Mouse (Mus musculus) G1E (cell line): ENCODE measurements at regions not wholly inside any gene's neighbourhood (a gene's known extent, or its start where the extent isn't known, plus 50 kb on each side); places are given as distances from the start of the nearest gene placed in this dataset.

Experiments used
- CTCF ChIP-seq: IDR thresholded peaks from 2 replicates; pipeline ENCODE4 v1.5.1; 2012; ENCODE audit warnings: low read depth, low read length, inconsistent platforms, mixed read lengths
- GATA1 ChIP-seq: IDR thresholded peaks from 2 replicates; pipeline ENCODE4 v1.6.1; 2012; ENCODE audit warnings: borderline replicate concordance, low read length, inconsistent platforms, mixed read lengths

DNA sequence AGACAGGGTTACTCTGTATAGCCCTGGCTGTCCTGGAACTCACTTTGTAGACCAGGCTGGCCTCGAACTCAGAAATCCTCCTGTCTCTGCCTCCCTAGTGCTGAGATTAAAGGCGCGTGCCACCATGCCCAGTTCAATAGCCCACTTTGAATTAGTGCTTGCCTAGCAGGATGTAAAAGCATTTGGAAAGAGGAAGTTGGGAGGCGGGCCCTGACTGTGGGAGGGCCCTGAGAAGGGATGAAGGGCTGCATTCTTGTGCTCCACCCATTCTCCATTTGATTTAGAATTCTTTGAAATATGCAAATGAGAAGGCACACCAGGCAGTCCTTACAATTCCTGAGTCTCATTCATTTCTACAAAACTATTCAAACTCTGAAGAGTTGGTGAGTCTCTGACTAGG is 287.6 kb downstream of the Barhl2 start:
- no peak for TF ChIP-seq CTCF
- no peak for TF ChIP-seq GATA1
